Mouse (Mus musculus) kidney, adult 10 weeks (tissue): Measurements from ENCODE around the gene Ttc41. TPM values are rescaled to one million over a fixed set of nuclear protein-coding genes. Genes with fewer than 3 reads are reported as not detected.

Experiments used
- polyA plus RNA-seq: library from polyadenylated mRNA; stranded (reverse); fragments of 350-450 nt; fragmentation: Illumina TruSeq; extraction: RNeasy Lipid Tissue Mini Kit (QIAGEN cat#74804); gene quantifications from one replicate; pipeline ENCODE4 v1.2.3, GENCODE M21; 2014; ENCODE audit warnings: low read depth, low replicate concordance

Ttc41 gene
- 5.3 TPM for polyA plus RNA-seq

DNA sequence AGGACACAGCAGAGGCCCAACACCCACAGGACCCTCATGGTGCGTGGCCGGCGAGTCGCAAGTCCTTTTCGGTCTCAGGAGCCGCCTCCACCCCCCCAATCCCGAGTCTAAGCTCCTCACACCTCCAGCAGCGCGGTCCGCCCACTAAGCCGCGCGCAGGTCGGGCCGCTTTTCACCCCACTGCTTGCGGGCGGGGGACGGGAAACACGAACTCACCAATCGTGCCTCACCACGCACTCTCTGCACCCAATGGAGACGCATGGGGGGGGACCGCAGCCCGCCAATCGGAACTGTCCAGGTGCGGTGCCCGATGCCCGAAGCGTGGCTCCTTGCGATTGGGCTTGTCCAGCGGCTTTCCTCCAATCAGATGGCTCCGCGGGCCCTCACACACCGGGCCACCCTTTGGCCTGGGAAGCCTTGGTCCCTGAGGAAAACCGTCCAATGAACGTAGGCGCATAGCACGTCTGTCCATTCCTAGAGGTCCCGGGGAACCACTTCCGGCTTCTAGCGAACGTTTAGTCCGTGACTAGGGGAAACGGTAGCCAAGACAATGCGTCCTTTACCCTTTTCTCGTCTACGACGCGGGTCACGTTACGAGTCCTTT lies at the start of gene Ttc41, which contains the start of gene Hsp90b1:
Ttc41 (plus strand) TSS at position 494 of the 604 bp plus-strand sequence.
Hsp90b1 (minus strand) TSS at position 192 of the 604 bp plus-strand sequence.

DNA sequence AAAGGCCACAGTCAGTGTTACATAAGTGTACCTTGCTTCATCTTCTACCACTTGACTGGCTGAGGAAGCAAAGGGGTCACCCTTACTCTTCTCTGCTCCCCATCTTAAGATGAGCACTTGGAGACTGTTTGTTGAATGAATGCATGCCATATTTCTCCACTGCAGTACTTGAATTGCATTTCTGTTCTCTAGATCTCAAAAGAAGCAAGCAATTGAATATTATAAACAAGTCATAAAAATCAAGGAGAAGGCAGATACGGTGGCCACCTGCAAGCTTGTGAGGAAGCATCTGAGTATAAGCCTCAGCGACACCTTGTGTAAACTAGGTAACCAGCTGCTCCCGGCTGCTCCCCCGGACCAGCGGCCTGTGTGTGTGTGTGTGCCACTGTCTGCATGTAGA lies 58.1 kb downstream of the Ttc41 start, which contains the start of gene Gm49358:
Gm49358 (plus strand) TSS at position 301 of the 400 bp plus-strand sequence.

DNA sequence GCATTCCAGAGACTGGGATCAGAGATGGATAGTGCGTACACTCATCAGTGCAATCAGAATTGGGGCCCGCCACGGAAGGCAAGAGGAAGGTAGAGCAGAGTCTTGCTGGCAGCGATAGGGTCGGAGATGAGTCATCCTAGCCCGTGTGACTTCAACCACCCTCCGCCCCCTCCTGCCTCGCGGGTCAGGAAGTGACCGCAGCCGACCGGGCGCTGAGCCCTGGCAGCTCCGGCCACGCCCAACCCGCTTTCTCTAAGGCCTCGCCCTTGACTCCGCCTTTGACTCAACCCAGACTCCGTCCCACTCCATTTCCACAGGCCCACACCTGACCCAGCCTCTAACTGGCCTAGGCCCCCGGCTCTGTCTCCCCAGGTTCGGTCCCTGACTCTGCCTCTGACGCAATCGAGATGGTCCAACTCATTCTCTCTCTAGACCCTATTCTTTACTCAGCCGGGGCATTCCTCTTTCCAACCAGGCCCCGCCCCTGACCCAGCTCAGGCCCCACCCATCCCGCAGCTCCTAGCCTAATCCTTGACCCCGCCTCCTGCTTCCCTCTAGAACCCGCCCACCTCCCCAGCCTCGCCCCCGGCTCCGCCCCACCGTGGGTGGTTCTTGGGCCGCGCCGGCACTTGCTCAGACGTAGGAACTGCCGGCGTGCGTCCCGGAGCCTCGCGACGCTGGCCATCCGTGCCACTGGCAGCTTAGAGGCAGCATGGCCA lies 72.9 kb downstream of the Ttc41 start, which contains the start of gene Nt5dc3:
Nt5dc3 (plus strand) TSS at position 608 of the 719 bp plus-strand sequence.

Other genes starting within 250 kb of the Ttc41 start
- 1.5 TPM for gene Syn3, start 206.9 kb upstream of the Ttc41 start, polyA plus RNA-seq
- 1,353 TPM for gene Hsp90b1, start 302 bp upstream of the Ttc41 start, polyA plus RNA-seq
- not detected for gene Gm49358, start 58.2 kb downstream of the Ttc41 start, polyA plus RNA-seq
- 2.7 TPM for gene Nt5dc3, start 73.2 kb downstream of the Ttc41 start, polyA plus RNA-seq